Mouse (Mus musculus): ENCODE measurements at regions not wholly inside any gene's neighbourhood (a gene's known extent, or its start where the extent isn't known, plus 50 kb on each side); places are given as distances from the start of the nearest gene placed in this dataset.

DNA sequence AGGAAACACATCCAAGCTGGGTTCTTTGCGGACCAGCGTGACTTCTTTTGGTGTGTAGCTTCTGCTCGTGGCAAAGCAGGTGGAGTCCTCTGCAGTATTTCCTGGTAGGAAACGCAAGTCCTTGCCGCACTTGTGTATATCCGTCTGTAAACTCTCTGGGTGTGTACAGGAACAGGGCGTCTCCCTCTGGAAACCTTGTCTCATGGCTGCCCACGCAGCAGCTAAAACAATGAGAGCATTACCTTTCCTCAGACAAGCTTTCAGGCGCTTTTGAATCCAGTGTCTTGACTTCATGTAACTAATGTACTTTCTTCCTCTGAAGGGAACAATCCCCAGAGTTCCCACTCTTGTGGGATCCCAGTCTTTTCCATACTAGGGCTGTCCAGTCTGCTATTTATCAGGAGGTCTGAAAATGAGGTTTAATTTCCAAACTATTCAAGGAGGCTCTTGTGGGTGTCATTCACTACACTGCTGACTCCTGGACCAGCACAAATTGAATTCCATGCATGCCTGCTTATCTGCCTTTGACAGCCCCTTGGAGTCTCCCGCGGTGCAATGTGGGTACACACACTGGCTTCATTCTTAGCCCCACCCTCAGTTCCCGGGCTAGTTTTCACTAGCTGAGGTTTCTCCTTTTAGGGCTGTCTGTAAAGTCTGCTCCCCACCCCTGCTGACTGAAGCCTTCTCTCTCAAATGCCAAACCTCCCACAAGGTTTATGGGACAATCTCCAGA is 161.6 kb upstream of the Anxa10 start:
- Histone ChIP-seq H3K9me3 (ENCODE audit: control insufficient read depth, insufficient read depth, low read depth, low read length) (no peaks in the 10 kb centered on the region), H3K4me1 (ENCODE audit: control insufficient read depth in 2 of 2, insufficient read depth in 2 of 2, low read length in 2 of 2, poor library complexity in 1 of 2) (peaks cover 0 to 4% of the 10 kb centered on the region in 2 experiments; a peak in 1 of 4 replicates), H3K36me3 (ENCODE audit: control insufficient read depth, insufficient read depth, low read length, poor library complexity, severe bottlenecking) (no peaks in the 10 kb centered on the region), H3K27ac (ENCODE audit: insufficient read depth, low read depth, low read length, poor library complexity, severe bottlenecking) (no peak overlapping the region), H3K4me3 (ENCODE audit: insufficient read depth in 1 of 2, low read depth in 1 of 2, low read length in 2 of 2, poor library complexity in 1 of 2, severe bottlenecking in 1 of 2) (0 out of 4 replicates have a peak overlapping the region, but pooled peaks of 1 of the 2 experiments have one; percentile 11), H3K9ac (ENCODE audit: insufficient read depth, low read depth, low read length, poor library complexity, severe bottlenecking) (no peak overlapping the region)
- TF ChIP-seq HCFC1 (IDR thresholded peaks at IDR 0.05; ENCODE audit: borderline replicate concordance, insufficient read depth, low read length) (no peak), MAFK (IDR thresholded peaks at IDR 0.05; ENCODE audit: insufficient read depth, low read depth, low read length) (no peak), CHD2 (IDR thresholded peaks at IDR 0.05; ENCODE audit: low read depth, low read length) (no peak), ZNF384 (IDR thresholded peaks at IDR 0.05; ENCODE audit: low read depth, low read length) (no peak), ZC3H11A (IDR thresholded peaks at IDR 0.05; ENCODE audit: borderline replicate concordance, low read depth, low read length) (no peak)
- DNase-seq (ENCODE audit: low read depth, low spot score), result peak; percentile 26
- in situ Hi-C loops (cut with MboI; ENCODE audit: low sequenced_read_pairs in 2 of 2, unreplicated experiment in 2 of 2), result no loop called here

GRCm38 (mm10) chr8:62250551-62250950 is 127.6 kb upstream of the Anxa10 start:
- peak; percentile 28 for DNase-seq (ENCODE audit: low read depth, low spot score)
- Histone ChIP-seq H3K4me1 (ENCODE audit: control insufficient read depth in 2 of 2, insufficient read depth in 2 of 2, low read length in 2 of 2, poor library complexity in 1 of 2) (no peaks in the 10 kb centered on the region), H3K27ac (ENCODE audit: insufficient read depth, low read depth, low read length, poor library complexity, severe bottlenecking) (no peak overlapping the region), H3K4me3 (ENCODE audit: insufficient read depth in 1 of 2, low read depth in 1 of 2, low read length in 2 of 2, poor library complexity in 1 of 2, severe bottlenecking in 1 of 2) (peak overlapping the region; percentile 39 to 56; a peak in 3 of 4 replicates), H3K36me3 (ENCODE audit: control insufficient read depth, insufficient read depth, low read length, poor library complexity, severe bottlenecking) (no peaks in the 10 kb centered on the region), H3K9me3 (ENCODE audit: control insufficient read depth, insufficient read depth, low read depth, low read length) (no peaks in the 10 kb centered on the region), H3K9ac (ENCODE audit: insufficient read depth, low read depth, low read length, poor library complexity, severe bottlenecking) (no peak overlapping the region)
- TF ChIP-seq HCFC1 (IDR thresholded peaks at IDR 0.05; ENCODE audit: borderline replicate concordance, insufficient read depth, low read length) (no peak), ZNF384 (IDR thresholded peaks at IDR 0.05; ENCODE audit: low read depth, low read length) (no peak), CHD2 (IDR thresholded peaks at IDR 0.05; ENCODE audit: low read depth, low read length) (no peak), ZC3H11A (IDR thresholded peaks at IDR 0.05; ENCODE audit: borderline replicate concordance, low read depth, low read length) (no peak), MAFK (IDR thresholded peaks at IDR 0.05; ENCODE audit: insufficient read depth, low read depth, low read length) (no peak)
- in situ Hi-C loops (cut with MboI; ENCODE audit: low sequenced_read_pairs in 2 of 2, unreplicated experiment in 2 of 2), result no loop called here

Measured in ES-E14 (cell line).